Mouse (Mus musculus): ENCODE measurements around the gene Plcl2. TPM values are rescaled to one million over a fixed set of nuclear protein-coding genes. Genes with fewer than 3 reads are reported as not detected.

Gene Plcl2
- total and polyA plus RNA-seq, 3 experiments = 23.6 to 83.7 TPM; not detected in 1

DNA sequence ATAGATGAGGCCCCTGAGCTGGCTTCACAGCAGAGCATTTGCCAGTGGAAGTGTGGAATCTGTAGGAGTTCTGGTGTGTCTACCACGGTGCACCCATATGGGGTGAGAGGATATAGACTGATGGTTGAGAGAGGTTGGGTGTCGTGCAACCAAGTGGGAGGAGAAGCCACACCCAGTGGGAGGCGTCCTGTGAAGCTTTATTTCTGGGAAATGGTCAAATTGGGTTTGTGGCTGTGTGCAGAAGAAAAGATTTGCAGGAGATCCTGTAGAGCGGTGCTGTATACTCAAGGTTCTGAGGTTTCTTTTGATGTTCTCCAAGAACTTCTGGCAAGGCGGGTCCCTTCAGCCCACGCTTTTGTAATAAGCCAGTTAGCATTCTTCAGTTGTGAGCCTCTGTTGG, 15.8 kb downstream of the Plcl2 start:
- Histone ChIP-seq H3K36me3 (ENCODE audit: control insufficient read depth in 1 of 2, insufficient read depth in 2 of 2, low read length in 2 of 2) (peaks cover 16 to 22% of the 10 kb centered on the region in 2 experiments), H3K4me3 (ENCODE audit: control insufficient read depth in 1 of 2, insufficient read depth in 1 of 2, low read depth in 2 of 2, low read length in 2 of 2) (no peak overlapping the region), H3K27me3 (ENCODE audit: control insufficient read depth in 1 of 2, insufficient read depth in 2 of 2, low read length in 2 of 2) (no peaks in the 10 kb centered on the region), H3K4me1 (ENCODE audit: control insufficient read depth in 1 of 2, insufficient read depth in 2 of 2, low read length in 2 of 2) (peaks cover 19% of the 10 kb centered on the region in 2 experiments), H3K79me2 (ENCODE audit: control insufficient read depth, insufficient read depth, low read length, poor library complexity) (peaks cover 67% of the 10 kb centered on the region), H3K9ac (ENCODE audit: control insufficient read depth, low read depth, low read length, poor library complexity, severe bottlenecking) (no peak overlapping the region), H3K9me3 (replicated peaks; ENCODE audit: insufficient read depth, low read length) (no peaks in the 10 kb centered on the region), H3K27ac (ENCODE audit: control insufficient read depth, low read depth, low read length) (no peak overlapping the region)
- no peak for TF ChIP-seq NRF1 (IDR thresholded peaks at IDR 0.05; ENCODE audit: insufficient read depth, low read depth, low read length, poor library complexity, severe bottlenecking)
- no peak for TF ChIP-seq MAX (IDR thresholded peaks at IDR 0.05; ENCODE audit: low read length)
- no peak for TF ChIP-seq EP300 (IDR thresholded peaks at IDR 0.05; ENCODE audit: low read depth in 1 of 2, low read length in 2 of 2)
- TF ChIP-seq RCOR1 (IDR thresholded peaks at IDR 0.05; ENCODE audit: low read depth, low read length) = no peak
- no peak for DNase-seq (ENCODE audit: low read depth, low spot score)

GRCm38 (mm10) chr17:50525821-50526220, 16.6 kb downstream of the Plcl2 start:
- no peak for DNase-seq (ENCODE audit: low read depth, low spot score)
- peaks cover 16 to 22% of the 10 kb centered on the region in 2 experiments for H3K36me3 ChIP-seq (ENCODE audit: control insufficient read depth in 1 of 2, insufficient read depth in 2 of 2, low read length in 2 of 2)
- H3K27ac ChIP-seq (ENCODE audit: control insufficient read depth, low read depth, low read length) = no peak overlapping the region
- TF ChIP-seq GABPA (IDR thresholded peaks at IDR 0.05; ENCODE audit: low read depth, low read length) (no peak), SIN3A (IDR thresholded peaks at IDR 0.05; ENCODE audit: low read length) (no peak), BHLHE40 (IDR thresholded peaks at IDR 0.05; ENCODE audit: borderline replicate concordance, low read depth, low read length) (no peak), POLR2AphosphoS2 (IDR thresholded peaks at IDR 0.05; ENCODE audit: low read length) (no peak), ZC3H11A (IDR thresholded peaks at IDR 0.05; ENCODE audit: low read depth, low read length) (no peak), TCF12 (IDR thresholded peaks at IDR 0.05; ENCODE audit: low read depth, low read length) (no peak), GATA1 (IDR thresholded peaks at IDR 0.05; ENCODE audit: low read depth, low read length) (no peak), MAZ (IDR thresholded peaks at IDR 0.05; ENCODE audit: low read depth, low read length) (no peak), JUND (IDR thresholded peaks at IDR 0.05; ENCODE audit: low read depth, low read length) (no peak), USF2 (IDR thresholded peaks at IDR 0.05; ENCODE audit: borderline replicate concordance in 1 of 2, insufficient read depth in 1 of 2, low read depth in 1 of 2, low read length in 2 of 2) (no peak), CHD2 (IDR thresholded peaks at IDR 0.05; ENCODE audit: low read length) (no peak), HCFC1 (IDR thresholded peaks at IDR 0.05; ENCODE audit: low read depth, low read length) (no peak), NELFE (IDR thresholded peaks at IDR 0.05; ENCODE audit: low read depth, low read length) (no peak), ZNF384 (IDR thresholded peaks at IDR 0.05; ENCODE audit: low read depth, low read length) (no peak), SMC3 (IDR thresholded peaks at IDR 0.05; ENCODE audit: low read depth, low read length) (no peak), ZMIZ1 (IDR thresholded peaks at IDR 0.05; ENCODE audit: low read depth, low read length) (no peak)
- peaks cover 17 to 19% of the 10 kb centered on the region in 2 experiments for H3K4me1 ChIP-seq (ENCODE audit: control insufficient read depth in 1 of 2, insufficient read depth in 2 of 2, low read length in 2 of 2)
- peaks cover 67% of the 10 kb centered on the region for H3K79me2 ChIP-seq (ENCODE audit: control insufficient read depth, insufficient read depth, low read length, poor library complexity)
- H3K9me3 ChIP-seq (replicated peaks; ENCODE audit: insufficient read depth, low read length) = no peaks in the 10 kb centered on the region
- no peaks in the 10 kb centered on the region for H3K27me3 ChIP-seq (ENCODE audit: control insufficient read depth in 1 of 2, insufficient read depth in 2 of 2, low read length in 2 of 2)
- H3K4me3 ChIP-seq (ENCODE audit: control insufficient read depth in 1 of 2, insufficient read depth in 1 of 2, low read depth in 2 of 2, low read length in 2 of 2) = no peak overlapping the region
- H3K9ac ChIP-seq (ENCODE audit: control insufficient read depth, low read depth, low read length, poor library complexity, severe bottlenecking) = no peak overlapping the region

All from MEL (cell line).